Mouse (Mus musculus): ENCODE results near the gene Gm42906.

- no peak for TF ChIP-seq CHD2 (IDR thresholded peaks at IDR 0.05; ENCODE audit: low read depth, low read length)
- TF ChIP-seq ZNF384 (IDR thresholded peaks at IDR 0.05; ENCODE audit: low read depth, low read length): no peak
- no peak for TF ChIP-seq ZC3H11A (IDR thresholded peaks at IDR 0.05; ENCODE audit: borderline replicate concordance, low read depth, low read length)
These were observed 222.9 kb downstream of the Gm42906 start for GRCm38 (mm10) chr5:151205017-151205416.

All from ES-E14 (cell line).